Mouse (Mus musculus): ENCODE measurements around the gene AI413582. TPM values are rescaled to one million over a fixed set of nuclear protein-coding genes. Genes with fewer than 3 reads are reported as not detected.

The AI413582 gene
- total RNA-seq, 4 experiments from 2014 or later: 61.5 to 87.6 (median 74.4) TPM

DNA sequence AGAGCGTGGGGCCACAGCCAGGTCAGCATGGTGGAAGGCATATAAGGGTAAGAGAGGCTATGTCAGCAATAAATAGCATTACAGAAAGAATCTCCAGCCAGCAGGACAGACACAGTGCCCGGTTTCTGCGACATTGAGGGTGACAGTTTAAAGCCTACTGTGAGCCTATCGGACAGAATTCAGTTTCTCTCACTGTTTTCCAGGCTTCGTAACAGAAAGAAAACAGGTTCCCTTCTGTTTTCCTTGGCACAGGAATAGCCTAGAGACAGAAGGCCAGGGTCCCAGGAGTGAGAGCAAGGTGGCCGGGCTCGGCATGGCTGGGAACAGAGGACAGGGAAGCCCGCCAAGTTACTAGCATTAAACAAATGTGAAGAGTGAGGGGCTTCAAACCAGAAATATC lies 14.3 kb upstream of the AI413582 start:
- no peak for DNase-seq (ENCODE audit: low spot score in 2 of 2)

- no peak for DNase-seq (ENCODE audit: low spot score in 2 of 2)
Observed at GRCm38 (mm10) chr17:27578487-27578886, 12.9 kb upstream of the AI413582 start.

DNA sequence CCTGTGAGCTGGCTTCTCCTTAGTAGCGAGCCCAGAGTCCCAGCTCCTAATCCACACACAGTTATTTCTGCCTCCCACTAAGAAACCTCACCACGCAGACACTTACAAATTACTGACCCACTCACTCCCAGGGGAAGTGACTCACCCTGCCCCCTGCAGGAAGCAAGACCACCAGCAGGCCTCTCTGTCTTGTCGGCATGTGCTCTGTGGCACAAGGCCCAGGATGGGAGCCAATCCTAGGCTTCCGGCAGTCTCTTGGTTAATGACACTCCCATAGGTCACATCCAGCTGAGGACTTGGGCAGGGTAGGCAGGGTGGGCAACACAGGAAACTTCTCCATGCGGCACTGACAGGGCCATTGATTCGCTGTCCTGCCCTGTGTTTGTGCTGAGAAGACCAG lies 11.9 kb upstream of the AI413582 start:
- no peak for DNase-seq (ENCODE audit: low spot score in 2 of 2)

DNA sequence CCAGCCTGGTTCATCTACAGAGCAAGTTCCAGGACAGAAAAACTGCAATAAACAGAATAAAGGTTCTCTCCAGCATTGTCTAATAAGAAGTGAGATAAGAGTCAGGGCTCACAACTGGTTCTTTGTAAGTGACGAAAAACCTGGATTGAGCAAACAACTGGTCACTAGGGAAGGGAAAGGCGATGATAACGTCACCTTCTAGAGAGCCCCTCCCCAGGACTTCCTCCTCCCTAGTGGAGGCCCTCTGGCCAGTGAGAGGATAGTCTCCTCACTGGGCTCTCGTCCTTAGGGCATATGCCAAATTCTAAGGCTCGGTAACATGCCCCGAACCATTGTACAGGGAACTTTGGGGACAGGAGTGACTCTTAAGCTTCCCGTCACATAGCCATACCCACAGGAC lies 10.5 kb upstream of the AI413582 start:
- DNase-seq (ENCODE audit: low spot score in 2 of 2): no peak

GRCm38 (mm10) chr17:27575116-27575776 lies 9.7 kb upstream of the AI413582 start:
- no peak for DNase-seq (ENCODE audit: low spot score in 2 of 2)

GRCm38 (mm10) chr17:27574470-27575115 lies 9.0 kb upstream of the AI413582 start:
- peak in 1 of 2 experiments; percentile 67 for DNase-seq (ENCODE audit: low spot score in 2 of 2)

- DNase-seq (ENCODE audit: low spot score in 2 of 2): no peak
Observed at GRCm38 (mm10) chr17:27573772-27574320, 8.3 kb upstream of the AI413582 start.

- DNase-seq (ENCODE audit: low spot score in 2 of 2): no peak
Observed at GRCm38 (mm10) chr17:27571315-27571714, 5.8 kb upstream of the AI413582 start.

GRCm38 (mm10) chr17:27568228-27568627 lies 2.7 kb upstream of the AI413582 start:
- DNase-seq (ENCODE audit: low spot score in 2 of 2): no peak

DNA sequence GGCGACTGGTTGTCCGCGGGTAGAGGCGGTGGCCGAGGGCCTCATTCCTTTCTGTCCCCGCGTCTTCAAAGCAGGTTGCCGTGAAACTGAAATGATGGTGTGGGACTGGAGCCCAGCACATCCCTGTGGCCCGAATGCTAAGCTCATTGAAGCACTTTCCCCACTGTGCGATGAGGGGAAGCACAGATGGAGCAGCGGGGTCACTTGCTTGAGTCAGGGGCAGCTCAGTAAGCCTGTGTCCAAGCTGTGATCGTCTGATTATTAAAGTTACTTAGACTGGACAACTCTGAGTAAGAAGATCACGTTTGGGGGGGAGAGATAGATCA lies 349 bp upstream of the AI413582 start:
- no peak for DNase-seq (ENCODE audit: low spot score in 2 of 2)

- DNase-seq (ENCODE audit: low spot score in 2 of 2): no peak
Observed at GRCm38 (mm10) chr17:27564391-27565162, 979 bp downstream of the AI413582 start.

GRCm38 (mm10) chr17:27563771-27564244 lies 1.7 kb downstream of the AI413582 start:
- no peak for DNase-seq (ENCODE audit: low spot score in 2 of 2)

DNA sequence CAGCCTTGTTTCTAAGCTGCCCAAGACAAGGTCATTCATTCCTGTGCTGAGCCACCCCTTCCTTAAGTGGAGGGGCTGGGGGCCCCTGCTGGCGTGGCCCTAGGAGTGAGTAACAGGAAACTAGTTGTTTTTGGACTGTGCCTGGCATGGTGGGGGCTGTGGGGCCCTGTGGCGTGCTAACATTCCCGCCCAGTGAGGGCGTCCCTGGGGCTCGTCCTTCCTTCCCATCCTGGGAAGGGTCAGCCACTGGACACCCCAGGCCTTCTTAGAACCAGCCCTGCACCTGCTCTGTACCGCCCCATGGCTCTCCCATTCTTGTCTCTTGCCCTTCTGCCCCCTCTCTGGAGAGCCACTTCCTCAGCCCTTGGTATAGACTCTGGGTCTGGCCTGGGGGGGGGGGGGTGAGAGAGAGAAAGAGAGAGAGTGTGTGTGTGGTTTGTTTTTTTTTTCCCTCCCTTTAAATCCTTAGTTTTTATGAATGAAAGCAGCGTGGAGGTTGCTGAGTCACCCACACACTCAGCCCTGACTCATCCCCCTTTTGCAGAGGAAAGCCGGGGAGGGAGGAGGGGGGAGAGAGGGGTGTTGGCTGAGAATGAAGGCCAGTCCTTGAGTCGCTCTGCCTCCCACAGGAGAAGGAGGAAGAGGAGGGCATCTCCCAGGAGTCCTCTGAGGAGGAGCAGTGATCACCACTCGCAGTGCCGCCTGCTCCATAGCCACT lies 3.6 kb downstream of the AI413582 start:
- peak in 1 of 2 experiments; percentile 82 for DNase-seq (ENCODE audit: low spot score in 2 of 2)

GRCm38 (mm10) chr17:27560926-27561480 lies 4.6 kb downstream of the AI413582 start:
- no peak for DNase-seq (ENCODE audit: low spot score in 2 of 2)

- no peak for DNase-seq (ENCODE audit: low spot score in 2 of 2)
Observed at GRCm38 (mm10) chr17:27559596-27559995, 6.0 kb downstream of the AI413582 start.

DNA sequence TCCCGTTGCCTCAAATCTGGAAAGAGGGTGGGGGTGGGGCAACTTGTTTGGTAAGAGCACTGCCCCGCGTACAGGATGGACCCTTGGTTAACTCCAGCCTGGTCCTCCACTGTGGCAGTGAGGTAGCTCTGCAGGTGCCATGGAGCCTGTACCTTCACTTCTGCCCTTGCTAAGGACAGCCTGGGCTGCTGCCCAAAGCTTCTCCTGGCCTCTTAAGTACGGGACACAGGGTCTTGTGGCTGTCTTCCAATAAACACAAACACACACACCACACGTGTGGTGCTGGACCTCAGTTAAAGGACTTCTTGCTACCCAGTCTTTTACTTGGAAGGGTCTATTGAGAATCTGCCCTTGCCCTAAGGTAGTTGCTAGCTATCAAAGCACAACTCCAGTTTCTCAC lies 6.7 kb downstream of the AI413582 start:
- DNase-seq (ENCODE audit: low spot score in 2 of 2): no peak

GRCm38 (mm10) chr17:27557927-27558661 lies 7.5 kb downstream of the AI413582 start:
- DNase-seq (ENCODE audit: low spot score in 2 of 2): no peak

DNA sequence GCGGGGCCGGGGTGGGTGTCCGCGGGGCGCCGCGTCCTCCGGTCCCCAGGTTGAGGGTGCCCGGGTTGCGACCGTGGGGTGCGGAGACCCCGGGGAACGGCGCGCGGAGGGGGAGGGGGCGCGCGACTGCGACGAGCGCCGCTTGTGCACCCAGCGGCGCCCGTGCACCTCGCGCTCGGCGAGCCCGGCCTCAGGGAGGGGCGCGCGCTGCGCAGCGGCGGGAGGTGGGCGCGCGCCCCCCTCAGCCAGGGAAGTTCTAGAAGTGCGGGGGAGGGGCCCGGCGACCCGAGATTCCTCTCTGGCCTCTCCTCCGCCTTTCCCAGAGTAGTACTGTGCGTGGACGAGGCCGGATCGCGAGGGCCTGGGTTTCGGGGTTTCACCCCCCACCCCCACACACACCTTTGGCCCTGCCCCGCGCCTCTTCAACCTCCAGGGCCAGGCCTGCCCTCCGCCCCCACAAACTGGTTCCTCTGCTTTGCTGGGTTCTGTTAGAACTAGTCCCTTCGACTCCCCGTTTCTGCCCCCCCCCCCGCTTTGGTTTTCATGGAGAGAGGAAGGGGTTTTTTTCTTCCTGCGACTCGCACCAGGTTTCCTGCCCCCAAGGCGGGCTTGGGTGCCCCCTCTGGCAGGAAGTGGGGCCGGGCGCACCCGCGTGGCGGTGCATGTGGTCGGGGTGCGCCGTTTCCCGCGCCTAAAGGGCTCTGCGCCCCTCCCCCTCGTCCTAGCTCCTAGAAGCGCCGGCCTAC lies 8.2 kb downstream of the AI413582 start:
- no peak for DNase-seq (ENCODE audit: low spot score in 2 of 2)

- peak; percentile 69 to 72 for DNase-seq (ENCODE audit: low spot score in 2 of 2)
Observed at GRCm38 (mm10) chr17:27556315-27557011, 9.1 kb downstream of the AI413582 start, which contains the start of gene Hmga1. Hmga1 (plus strand) TSS chr17:27556497.

Measured in left cerebral cortex, adult 8-10 months (tissue).